Mouse (Mus musculus) cerebellum, postnatal 36 days (tissue): ENCODE results near the gene Cish.
"Not testable (repeated sequence)": the region's sequence is repeated elsewhere in the genome, so short reads cannot be mapped to it uniquely, and the experiment has no call there.

ENCODE experiments used
- DNase-seq, 2 experiments: peaks; one replicate each; pipeline ENCODE4 v3.0.0; 2021 to 2022; ENCODE audit warnings: mixed read lengths in 2 of 2

The Cish gene

DNA sequence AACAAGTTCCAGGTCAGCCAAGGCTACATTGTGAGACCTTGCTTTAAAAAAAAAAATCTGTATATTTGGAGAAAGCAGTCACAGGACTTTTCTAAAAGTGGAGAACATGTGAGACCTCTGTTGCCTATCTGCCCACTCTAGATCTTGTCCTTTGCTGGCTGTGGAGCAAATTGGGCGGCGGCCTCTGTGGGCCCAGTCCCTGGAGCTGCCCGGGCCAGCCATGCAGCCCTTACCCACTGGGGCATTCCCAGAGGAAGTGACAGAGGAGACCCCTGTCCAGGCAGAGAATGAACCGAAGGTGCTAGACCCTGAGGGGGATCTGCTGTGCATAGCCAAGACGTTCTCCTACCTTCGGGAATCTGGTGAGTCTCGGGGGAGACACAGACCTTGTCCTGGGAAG is 4.0 kb downstream of the Cish start:
- DNase-seq = no peak

DNA sequence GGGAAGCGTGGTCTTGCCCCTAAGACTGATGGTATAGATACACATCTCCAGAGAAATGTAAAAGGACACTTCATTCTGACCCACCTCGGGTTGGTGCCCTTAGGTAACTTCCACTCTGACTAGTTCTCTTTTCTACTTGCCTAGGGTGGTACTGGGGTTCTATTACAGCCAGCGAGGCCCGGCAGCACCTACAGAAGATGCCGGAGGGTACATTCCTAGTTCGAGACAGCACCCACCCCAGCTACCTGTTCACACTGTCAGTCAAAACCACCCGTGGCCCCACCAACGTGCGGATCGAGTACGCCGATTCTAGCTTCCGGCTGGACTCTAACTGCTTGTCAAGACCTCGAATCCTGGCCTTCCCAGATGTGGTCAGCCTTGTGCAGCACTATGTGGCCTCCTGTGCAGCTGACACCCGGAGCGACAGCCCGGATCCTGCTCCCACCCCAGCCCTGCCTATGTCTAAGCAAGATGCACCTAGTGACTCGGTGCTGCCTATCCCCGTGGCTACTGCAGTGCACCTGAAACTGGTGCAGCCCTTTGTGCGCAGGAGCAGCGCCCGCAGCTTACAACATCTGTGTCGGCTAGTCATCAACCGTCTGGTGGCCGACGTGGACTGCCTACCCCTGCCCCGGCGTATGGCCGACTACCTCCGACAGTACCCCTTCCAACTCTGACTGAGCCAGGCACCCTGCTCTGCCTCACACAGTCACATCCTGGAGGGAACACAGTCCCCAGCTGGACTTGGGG is 4.6 kb downstream of the Cish start:
- DNase-seq = no peak

DNA sequence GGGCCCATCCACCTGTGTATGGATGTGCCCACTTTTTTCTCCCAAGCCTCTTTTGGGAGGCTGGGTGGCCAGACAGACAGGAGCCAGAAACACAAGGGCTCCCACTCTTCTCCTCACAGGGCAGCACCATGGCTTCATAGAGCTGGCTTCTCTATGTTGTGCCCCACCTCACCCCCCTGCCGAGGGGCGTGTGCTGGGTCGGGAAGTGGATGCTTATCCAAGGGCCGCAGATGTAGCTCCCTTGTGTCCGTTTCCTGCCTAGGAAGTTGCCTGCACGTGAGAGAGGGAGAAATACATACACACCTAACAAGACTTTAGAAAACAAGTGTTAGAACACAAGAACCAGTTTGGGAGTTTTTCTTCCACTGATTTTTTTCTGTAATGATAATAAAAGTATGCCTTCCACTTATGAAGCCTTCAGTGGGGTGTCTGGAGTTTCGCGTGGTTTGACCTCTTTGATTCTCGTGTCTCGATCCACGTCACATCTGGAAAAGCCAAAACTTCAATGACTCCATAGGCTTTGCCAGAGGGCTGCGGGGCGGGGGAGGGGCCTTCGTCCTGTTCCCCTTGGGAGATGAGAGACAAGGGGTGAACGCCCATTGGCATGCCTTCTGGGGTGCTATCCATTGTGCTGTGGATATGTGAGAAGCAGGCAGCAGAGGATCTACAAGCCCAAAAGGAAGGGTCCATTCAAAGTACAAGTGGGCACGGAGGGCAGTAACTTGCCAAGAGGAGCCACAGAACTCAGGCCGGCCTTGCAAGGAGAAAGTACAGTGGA is 5.9 kb downstream of the Cish start:
- no peak for DNase-seq

DNA sequence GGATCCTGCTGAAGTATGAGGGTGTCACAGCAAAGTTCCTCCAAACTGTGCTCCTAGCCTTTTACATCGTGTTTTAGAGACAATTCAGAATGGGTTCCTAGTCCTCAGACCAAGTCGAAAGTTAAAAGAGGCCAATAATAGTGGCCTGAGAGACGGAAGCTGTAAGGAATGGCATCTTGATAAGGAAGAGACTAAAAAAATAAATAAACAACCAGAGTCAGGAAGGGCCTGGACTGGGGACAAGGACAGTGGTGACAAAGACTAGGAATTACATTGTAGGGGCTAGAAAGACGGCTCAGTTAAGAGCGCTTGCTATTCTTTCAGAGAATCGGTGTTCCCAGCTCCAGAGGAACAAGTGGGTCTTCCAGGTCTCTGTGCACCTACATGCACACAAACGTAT is 6.8 kb downstream of the Cish start:
- no peak for DNase-seq

DNA sequence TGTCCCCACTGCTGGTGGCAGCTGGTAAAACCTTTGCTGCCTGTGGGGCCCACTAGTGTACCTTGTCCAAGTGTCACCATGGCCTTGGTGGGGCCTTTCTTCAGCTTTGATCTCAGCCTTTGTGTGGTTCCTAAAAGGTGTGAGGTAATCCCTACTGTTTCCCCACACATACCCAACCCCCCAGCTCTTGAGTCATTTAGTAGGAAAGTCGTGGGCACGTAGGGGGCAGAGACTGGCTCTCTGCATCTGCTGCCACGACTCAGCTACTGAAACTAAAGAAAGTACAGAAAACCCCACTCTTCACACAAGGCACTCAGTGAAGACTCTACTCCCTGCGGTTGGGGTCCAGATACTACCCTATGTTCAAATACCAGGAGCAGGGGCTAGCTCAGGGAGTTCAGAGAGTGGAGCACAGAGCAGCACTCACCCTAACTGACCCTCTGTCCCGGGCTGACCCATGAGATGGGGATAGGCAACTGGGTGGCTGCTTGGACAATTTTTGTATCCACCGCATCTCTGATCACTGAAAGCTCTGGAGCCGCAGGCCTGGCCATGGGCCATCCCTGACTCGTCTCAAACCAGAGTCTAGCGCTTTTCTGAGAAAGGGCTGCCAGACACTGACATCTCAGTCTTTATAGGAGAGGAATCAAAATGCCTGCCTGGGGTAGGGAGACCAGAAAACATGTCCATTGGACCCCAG is 7.4 kb downstream of the Cish start:
- no peak for DNase-seq

DNA sequence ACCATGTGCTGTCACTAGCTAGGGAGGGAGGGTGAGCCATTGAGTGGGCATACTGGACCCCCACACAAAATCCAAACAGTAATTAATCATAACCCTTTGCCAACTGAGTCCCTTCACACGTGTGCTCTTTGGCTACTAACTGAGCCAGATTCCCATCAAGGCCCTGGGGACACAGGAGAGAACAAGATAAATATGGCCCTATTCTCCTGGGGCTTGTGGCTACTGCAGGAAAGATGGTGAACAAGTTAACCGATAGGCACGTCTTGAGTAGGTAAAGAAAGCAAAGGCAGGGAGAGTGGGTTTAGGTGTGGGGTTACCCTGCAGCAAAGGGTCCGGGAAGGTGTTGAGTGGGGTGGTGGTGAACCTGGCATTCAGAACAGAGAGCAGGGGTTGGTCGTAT is 8.1 kb downstream of the Cish start:
- no peak for DNase-seq

DNA sequence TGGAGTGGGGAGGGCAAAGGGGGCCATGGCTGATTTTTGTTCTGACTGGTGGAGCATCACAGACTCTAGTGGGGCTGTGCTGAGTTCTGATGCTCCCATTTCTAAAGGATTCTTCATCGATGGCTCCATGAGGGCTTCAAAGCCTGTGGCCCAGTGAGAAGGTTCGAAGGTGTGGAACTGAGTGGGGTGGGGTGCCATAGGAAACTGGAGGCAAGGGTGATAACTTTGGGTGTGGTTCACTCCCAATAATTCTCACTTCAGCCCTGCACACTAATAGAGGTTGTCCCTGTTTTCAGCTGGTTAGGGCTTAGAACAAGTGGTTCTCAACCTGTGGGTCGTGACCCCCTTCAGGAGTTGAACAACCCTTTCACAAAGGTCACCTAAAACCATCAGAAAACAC is 8.6 kb downstream of the Cish start:
- DNase-seq = no peak

DNA sequence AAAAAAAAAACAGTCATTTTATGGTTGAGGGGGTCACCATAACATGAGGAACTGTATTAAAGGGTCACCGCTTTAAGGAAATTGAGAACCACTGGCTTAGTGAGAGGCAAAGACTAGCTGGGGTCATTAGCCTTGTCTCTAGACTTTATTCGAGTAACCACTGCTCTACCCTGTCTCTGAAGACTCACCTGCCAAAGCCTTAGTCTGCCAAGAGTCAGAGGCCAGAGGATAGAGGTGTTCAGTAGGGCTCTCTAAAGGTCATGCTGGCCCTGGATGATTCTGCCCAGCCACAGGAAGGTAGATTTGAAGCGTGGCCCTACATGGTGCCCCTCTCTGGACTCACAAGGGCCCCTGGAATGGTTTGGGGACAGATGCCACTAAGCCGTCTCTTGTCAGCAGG is 9.2 kb downstream of the Cish start:
- no peak for DNase-seq

DNA sequence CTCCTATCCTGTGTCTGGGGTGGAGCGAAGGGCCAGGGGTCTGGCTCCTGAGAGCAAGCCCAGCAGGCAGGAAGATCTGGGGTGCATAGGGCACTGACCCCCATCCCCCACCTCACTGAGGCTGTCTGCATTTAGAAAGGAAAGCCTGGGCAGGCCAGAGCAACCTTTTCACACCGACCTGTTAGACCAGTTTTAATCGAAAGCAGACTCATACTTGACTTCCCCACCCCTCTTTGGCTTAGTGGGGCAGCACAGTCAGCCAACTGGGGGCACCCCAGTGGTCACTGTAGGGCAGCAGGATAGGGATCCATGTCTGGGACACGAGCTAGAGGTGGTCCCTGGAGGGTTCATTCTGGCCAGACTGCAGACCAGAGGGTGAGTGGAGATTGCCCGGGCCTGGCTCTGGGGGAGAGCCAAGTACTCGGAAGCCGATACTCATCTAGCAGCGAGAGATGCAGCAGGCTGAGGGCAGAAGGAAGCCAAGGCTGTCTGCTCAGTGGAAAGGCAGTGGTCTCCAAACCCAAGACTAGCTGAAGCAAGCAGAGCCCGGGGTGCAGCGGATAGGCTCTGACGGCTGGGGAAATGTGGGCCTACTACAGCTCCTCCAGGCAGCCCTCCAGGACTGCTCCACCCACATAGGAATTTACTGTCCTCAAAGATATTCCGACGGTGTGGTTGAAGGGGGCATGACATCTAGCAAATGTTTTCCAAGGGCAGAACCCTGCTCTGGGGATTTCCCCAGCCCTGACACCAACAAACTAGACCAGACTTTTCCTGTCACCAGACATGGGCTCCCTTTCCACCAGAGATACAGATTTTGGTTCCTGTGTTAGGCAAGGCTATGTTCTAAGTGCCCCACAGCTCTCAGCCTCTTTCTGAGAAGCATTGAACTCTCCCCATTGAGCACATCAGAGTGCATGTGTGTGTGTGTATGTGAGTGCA is 10.0 kb downstream of the Cish start:
- DNase-seq = no peak

DNA sequence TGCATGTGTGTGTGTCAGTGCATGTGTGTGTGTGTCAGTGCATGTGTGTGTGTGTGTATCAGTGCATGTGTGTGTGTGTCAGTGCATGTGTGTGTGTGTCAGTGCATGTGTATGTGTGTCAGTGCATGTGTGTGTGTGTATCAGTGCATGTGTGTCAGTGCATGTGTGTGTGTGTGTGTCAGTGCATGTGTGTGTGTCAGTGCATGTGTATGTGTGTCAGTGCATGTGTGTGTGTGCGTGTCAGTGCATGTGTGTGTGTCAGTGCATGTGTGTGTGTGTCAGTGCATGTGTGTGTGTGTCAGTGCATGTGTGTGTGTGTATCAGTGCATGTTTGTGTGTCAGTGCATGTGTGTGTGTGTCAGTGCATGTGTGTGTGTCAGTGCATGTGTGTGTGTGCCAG is 10.8 kb downstream of the Cish start:
- DNase-seq = not testable (repeated sequence)

DNA sequence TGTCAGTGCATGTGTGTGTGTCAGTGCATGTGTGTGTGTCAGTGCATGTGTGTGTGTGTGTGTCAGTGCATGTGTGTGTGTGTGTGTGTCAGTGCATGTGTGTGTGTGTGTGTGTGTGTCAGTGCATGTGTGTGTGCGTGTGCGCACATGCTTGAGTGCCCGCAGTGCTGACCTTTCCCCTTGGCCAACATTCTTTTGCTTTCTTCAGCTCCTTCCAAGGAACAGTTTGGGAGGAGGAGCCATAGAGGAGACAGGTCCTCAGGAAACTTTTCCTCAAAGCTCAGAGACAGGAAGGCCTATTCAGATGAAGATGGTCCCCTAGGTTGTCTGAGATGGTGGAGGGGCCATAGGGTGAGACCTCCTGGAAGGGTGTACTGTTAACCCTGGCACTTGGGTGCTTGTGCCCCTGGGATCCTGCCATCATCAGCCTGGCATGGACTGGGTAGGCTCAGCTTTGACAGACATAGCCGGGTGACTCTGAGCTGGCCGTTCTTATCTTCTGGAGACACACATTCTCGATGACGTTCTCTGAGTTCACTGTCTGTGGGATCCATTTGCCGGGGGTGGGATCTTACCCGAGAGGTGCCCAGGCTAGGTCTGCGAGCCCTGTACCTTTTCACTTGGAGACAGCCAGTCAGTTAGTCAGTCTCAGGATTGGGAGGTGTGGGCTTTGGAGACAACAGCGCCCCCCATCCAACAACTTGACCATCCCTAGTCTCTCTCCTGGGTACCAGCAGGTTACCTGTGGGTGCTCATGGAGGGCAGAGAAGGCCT is 11.5 kb downstream of the Cish start:
- DNase-seq = no peak

DNA sequence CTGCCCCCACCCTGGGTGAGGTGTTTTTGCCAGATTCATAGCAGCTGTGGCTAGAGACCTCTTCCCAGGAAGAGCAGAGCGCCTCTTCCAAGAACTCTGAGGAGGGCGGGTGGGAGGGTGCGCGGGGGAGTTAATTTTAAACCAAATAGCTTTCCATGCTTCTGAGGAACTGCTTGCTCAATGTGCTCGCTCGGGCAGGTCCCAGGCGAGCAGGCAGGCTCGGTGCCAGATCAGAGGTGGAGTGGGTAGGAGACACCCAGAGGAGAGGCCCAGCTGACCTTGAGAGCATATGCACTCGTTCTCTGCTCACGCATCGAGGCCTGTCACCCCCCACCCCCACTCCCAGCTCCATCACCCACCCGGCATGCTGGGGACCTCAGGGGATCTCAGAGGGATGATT is 12.1 kb downstream of the Cish start:
- no peak for DNase-seq

DNA sequence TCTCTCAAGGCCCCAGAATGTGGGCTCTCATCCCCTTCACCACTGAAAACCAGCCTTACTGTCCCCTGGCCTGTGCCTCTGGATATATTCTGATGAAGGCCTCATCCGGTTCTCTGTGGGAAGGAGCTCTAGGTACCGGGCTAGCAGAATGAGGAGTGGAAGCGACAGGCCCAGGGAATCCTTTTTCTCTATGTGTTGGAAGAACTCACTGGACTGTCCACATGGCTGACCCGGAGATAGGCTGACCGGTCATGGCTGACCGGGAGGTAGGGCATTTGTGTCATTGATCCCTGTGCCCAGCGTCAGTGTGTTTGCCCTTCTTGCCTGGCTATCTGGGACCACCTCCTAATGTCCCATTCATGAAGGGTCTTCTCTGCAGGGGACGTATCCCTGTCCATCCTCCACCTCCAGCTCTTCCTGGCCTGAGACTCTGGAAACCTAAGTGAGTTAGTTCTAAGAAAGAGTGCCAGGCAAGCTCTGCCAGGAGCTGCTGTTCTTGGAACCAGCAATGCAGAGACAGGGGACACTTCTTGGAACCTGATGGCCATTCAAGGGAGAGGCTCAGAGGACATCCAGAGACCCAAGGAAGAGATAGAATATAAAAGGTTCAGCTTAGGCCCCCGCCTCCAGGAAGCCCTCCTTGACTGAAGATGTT is 12.6 kb downstream of the Cish start:
- no peak for DNase-seq

DNA sequence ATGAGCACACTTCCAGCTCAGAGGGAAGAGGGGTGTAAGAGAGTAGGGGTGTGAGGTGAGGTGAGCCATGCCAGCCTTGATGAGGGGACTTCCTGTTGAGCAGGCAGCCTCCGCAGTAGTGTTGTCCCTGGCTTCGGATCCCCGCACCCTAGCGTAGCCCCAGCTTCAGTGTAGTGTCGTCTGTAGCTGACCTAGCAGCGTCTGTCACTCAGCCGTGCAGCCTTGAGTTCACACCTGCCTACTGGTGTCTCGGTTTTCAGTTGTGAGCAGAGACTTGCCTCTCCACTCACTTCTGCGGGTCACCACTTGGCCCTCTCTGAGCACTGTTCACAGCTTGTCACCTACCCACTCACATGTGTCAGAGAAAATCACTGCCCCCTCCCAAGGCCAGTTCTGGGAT is 13.3 kb downstream of the Cish start:
- no peak for DNase-seq

DNA sequence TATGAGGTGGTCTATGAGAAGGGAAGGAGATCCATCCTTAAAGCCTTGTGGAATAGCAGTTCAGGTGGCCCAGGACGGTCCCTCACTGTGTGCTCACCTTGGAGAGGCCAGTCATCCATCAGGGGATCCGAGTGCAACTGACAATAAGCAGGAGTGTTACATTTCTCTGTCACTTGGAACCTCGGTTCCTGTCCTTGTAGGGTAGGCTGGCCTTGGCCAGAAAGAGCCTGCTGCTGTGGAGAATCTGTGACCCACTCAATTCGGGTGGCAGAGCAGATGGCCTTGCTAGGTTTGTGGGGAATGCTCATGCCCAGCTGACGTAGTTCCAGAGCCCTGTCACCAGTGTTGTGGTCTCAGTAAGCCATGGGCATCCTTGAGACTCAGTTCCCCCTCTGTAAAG is 13.8 kb downstream of the Cish start:
- DNase-seq = no peak

DNA sequence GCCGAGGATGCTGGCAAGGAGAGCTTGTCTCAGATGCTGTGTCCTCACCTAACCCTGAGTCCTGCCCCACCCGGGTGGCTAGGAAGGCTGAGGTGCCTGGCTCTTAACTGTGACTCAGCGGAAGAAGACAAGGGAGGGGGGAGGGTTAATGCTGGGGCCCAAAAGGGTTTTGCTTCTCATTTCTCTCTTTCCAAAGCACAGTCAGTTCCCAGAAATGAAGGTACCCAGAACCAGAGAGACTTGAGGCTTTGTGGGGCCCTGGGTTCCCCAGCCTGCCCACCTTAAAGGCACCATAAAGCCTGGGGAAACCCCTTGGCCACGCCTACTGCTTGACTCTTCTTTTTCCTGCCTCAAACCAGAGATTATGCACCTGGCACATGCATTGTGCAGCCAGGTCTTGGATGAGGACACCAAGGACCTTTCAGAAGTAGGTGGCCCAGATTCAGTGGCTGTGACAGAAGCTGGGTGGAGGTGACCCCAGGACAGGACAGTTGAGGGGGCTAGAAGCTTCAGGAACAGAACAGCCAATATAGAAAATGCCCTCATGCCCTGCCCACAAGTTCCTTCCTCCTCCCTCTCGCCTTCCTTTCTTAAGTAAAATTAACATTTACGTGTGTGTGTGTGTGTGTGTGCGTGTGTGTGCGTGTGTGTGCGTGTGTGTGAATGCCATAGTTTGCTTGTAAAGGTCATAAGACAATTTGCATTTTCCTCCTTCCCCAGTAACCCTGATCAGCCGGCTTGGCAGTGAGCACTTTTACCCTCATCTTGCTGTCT is 17.2 kb downstream of the Cish start:
- no peak for DNase-seq

DNA sequence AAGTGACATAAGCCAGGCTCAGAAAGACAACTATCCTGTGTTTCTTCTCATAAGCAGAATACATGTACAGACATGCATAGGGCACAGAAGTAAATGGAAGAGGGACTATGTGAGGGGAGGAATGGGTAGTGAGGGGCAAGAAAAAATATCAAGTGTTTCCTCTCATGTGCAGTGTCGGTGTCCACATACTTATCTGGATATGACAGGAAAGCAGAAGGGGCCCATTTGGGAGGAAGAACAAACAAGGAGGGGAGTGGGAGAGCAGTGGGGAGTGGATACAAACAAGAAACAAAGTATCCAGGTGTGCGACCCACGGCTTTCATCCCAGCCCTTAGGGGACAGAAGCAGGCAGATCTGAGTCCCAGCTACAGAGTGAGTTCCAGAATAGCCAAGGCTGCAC is 18.1 kb downstream of the Cish start:
- DNase-seq = no peak

DNA sequence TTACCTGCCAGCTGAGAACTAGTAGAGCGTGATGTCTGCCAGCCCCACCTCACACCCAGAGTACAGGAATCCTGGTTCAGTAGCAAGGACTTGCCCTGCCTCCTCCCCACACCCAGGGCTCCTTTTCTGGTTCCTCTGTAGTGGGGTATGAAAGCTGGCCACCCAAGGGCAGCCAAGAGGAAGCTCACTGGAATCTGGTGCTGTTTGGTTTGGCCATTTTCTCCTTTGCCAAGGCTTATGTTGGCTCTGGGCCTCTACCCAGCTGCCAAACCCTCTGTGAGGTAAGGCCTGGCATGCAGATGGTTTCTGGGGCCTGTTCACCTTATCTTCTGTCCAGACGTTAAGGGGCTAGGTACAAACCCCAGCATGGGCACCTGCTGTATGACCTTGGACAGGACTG is 20.0 kb downstream of the Cish start:
- no peak for DNase-seq

DNA sequence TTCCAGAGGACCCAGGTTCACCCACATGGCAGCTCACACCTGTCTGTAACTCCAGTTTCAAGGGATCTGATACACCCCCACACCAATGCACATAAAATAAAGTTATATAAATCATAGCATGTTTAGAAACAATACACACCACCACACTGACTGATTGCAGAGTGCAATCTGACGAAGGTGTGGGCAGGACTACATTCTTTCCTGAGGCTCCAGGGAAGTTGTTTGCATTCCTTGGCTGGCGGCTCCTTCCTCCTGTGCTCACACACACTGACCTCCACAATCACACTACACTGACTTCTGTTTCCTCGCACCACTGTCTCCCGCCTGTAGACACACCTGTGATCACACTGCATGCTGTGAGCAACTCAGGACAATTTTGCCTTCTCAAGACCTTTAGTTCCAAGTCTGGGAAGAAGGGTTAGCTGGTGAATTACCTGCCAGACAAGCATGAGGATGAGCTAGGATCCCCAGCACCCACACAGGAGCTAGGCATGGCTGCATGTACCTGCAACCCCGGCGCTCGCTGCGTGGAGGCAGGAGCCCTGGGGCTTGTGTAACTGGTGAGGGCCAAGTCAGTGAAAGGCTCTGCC is 26.7 kb downstream of the Cish start:
- DNase-seq = no peak

DNA sequence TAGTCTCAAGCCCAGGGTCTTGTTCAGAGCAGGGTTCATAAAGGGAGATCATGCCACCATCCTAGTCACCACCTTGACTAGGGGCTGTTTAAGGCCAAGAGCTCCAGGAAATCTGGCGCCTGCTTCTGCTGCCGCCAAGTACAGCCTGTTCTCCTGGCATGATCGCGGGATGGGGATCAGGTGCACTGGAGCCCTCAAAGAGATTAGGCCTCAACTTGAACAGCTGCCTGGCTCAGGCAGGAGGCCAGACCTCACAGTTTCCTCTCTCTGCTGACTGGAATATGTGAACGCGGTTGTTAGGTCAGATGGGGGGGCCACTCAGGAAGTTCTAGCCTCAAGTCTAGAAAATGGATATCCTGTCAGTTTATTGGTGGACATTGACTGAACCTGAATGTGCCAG is 27.7 kb downstream of the Cish start:
- peak; percentile 60 to 66 for DNase-seq
